Mouse (Mus musculus): ENCODE results near the gene Polr3e. TPM values are rescaled to one million over a fixed set of nuclear protein-coding genes. Genes with fewer than 3 reads are reported as not detected.

The Polr3e gene
- polyA plus RNA-seq, 2 experiments, result 25.8 to 36.3 TPM

- no peak overlapping the region for H3K4me3 ChIP-seq (replicated peaks; ENCODE audit: low read length)
- H3K36me3 ChIP-seq (ENCODE audit: control insufficient read depth, insufficient read depth, low read length), result peaks cover 92% of the 10 kb centered on the region
- no peaks in the 10 kb centered on the region for H3K27me3 ChIP-seq (ENCODE audit: control insufficient read depth, insufficient read depth, low read length)
- H3K9ac ChIP-seq (ENCODE audit: low read depth, low read length, severe bottlenecking), result no peak overlapping the region
- H3K27ac ChIP-seq (replicated peaks; ENCODE audit: low read depth, low read length), result no peak overlapping the region
- H3K4me2 ChIP-seq (replicated peaks; ENCODE audit: low read depth, low read length, severe bottlenecking), result no peak overlapping the region
- DNase-seq (ENCODE audit: low spot score) (no peak), ATAC-seq (ENCODE audit: low FRiP score, low read depth) (no peak)
- H3K4me1 ChIP-seq (ENCODE audit: control insufficient read depth, insufficient read depth, low read length), result no peaks in the 10 kb centered on the region
- H3K9me3 ChIP-seq (ENCODE audit: control insufficient read depth, low read length), result no peaks in the 10 kb centered on the region
- no peak for TF ChIP-seq POLR2A (IDR thresholded peaks at IDR 0.05; ENCODE audit: borderline replicate concordance, extremely low read depth, insufficient read depth, insufficient read length)
- WGBS, result 78% methylated on average over 4 of the region's 5 CpGs
Measured at GRCm38 (mm10) chr7:120933680-120934195, 16.2 kb downstream of the Polr3e start.

GRCm38 (mm10) chr7:120934716-120935115 lies 17.2 kb downstream of the Polr3e start:
- peak; percentile 55; the same call in 1 of the 2 replicates for ATAC-seq (ENCODE audit: low FRiP score, low read depth)
- no peak for TF ChIP-seq POLR2A (IDR thresholded peaks at IDR 0.05; ENCODE audit: borderline replicate concordance, extremely low read depth, insufficient read depth, insufficient read length)
- WGBS, result 36% methylated on average over 5 of the region's 5 CpGs

GRCm38 (mm10) chr7:120936522-120936921 lies 19.0 kb downstream of the Polr3e start:
- H3K27me3 ChIP-seq (ENCODE audit: control insufficient read depth, insufficient read depth, low read length), result no peaks in the 10 kb centered on the region
- ATAC-seq (ENCODE audit: low FRiP score, low read depth) (no peak), DNase-seq (ENCODE audit: low spot score) (no peak)
- no peak overlapping the region for H3K4me2 ChIP-seq (replicated peaks; ENCODE audit: low read depth, low read length, severe bottlenecking)
- H3K36me3 ChIP-seq (ENCODE audit: control insufficient read depth, insufficient read depth, low read length), result peaks cover 93% of the 10 kb centered on the region
- no peak overlapping the region for H3K9ac ChIP-seq (ENCODE audit: low read depth, low read length, severe bottlenecking)
- no peaks in the 10 kb centered on the region for H3K4me1 ChIP-seq (ENCODE audit: control insufficient read depth, insufficient read depth, low read length)
- no peaks in the 10 kb centered on the region for H3K9me3 ChIP-seq (ENCODE audit: control insufficient read depth, low read length)
- WGBS, result 90% methylated on average over 4 of the region's 4 CpGs
- no peak for TF ChIP-seq POLR2A (IDR thresholded peaks at IDR 0.05; ENCODE audit: borderline replicate concordance, extremely low read depth, insufficient read depth, insufficient read length)
- no peak overlapping the region for H3K4me3 ChIP-seq (replicated peaks; ENCODE audit: low read length)
- no peak overlapping the region for H3K27ac ChIP-seq (replicated peaks; ENCODE audit: low read depth, low read length)

More at GRCm38 (mm10) chr7:120934716-120935115, 17.2 kb downstream of the Polr3e start:
- Histone ChIP-seq H3K9ac (ENCODE audit: low read depth, low read length, severe bottlenecking) (no peak overlapping the region), H3K4me2 (replicated peaks; ENCODE audit: low read depth, low read length, severe bottlenecking) (no peak overlapping the region), H3K4me3 (replicated peaks; ENCODE audit: low read length) (no peak overlapping the region), H3K36me3 (ENCODE audit: control insufficient read depth, insufficient read depth, low read length) (peaks cover 92% of the 10 kb centered on the region), H3K4me1 (ENCODE audit: control insufficient read depth, insufficient read depth, low read length) (no peaks in the 10 kb centered on the region), H3K9me3 (ENCODE audit: control insufficient read depth, low read length) (no peaks in the 10 kb centered on the region), H3K27me3 (ENCODE audit: control insufficient read depth, insufficient read depth, low read length) (no peaks in the 10 kb centered on the region), H3K27ac (replicated peaks; ENCODE audit: low read depth, low read length) (no peak overlapping the region)
- DNase-seq (ENCODE audit: low spot score), result peak; percentile 64

- Histone ChIP-seq H3K4me1 (ENCODE audit: control insufficient read depth, insufficient read depth, low read length) (no peaks in the 10 kb centered on the region), H3K9me3 (ENCODE audit: control insufficient read depth, low read length) (no peaks in the 10 kb centered on the region), H3K27ac (replicated peaks; ENCODE audit: low read depth, low read length) (no peak overlapping the region), H3K9ac (ENCODE audit: low read depth, low read length, severe bottlenecking) (no peak overlapping the region), H3K36me3 (ENCODE audit: control insufficient read depth, insufficient read depth, low read length) (peaks cover 91% of the 10 kb centered on the region), H3K4me3 (replicated peaks; ENCODE audit: low read length) (no peak overlapping the region), H3K27me3 (ENCODE audit: control insufficient read depth, insufficient read depth, low read length) (no peaks in the 10 kb centered on the region), H3K4me2 (replicated peaks; ENCODE audit: low read depth, low read length, severe bottlenecking) (no peak overlapping the region)
- ATAC-seq (ENCODE audit: low FRiP score, low read depth), result no peak
- no peak for DNase-seq (ENCODE audit: low spot score)
- TF ChIP-seq POLR2A (IDR thresholded peaks at IDR 0.05; ENCODE audit: borderline replicate concordance, extremely low read depth, insufficient read depth, insufficient read length), result no peak
- 94% methylated on average over 9 of the region's 9 CpGs for WGBS
Measured at GRCm38 (mm10) chr7:120938206-120938605, 20.7 kb downstream of the Polr3e start.

- ATAC-seq (ENCODE audit: low FRiP score, low read depth), result no peak
- no peaks in the 10 kb centered on the region for H3K27me3 ChIP-seq (ENCODE audit: control insufficient read depth, insufficient read depth, low read length)
- no peak for TF ChIP-seq POLR2A (IDR thresholded peaks at IDR 0.05; ENCODE audit: borderline replicate concordance, extremely low read depth, insufficient read depth, insufficient read length)
- no peak for DNase-seq (ENCODE audit: low spot score)
- peaks cover 88% of the 10 kb centered on the region for H3K36me3 ChIP-seq (ENCODE audit: control insufficient read depth, insufficient read depth, low read length)
- WGBS, result 87% methylated on average over 12 of the region's 12 CpGs
- no peak overlapping the region for H3K4me2 ChIP-seq (replicated peaks; ENCODE audit: low read depth, low read length, severe bottlenecking)
- no peak overlapping the region for H3K4me3 ChIP-seq (replicated peaks; ENCODE audit: low read length)
- H3K4me1 ChIP-seq (ENCODE audit: control insufficient read depth, insufficient read depth, low read length), result no peaks in the 10 kb centered on the region
- H3K27ac ChIP-seq (replicated peaks; ENCODE audit: low read depth, low read length), result no peak overlapping the region
- H3K9me3 ChIP-seq (ENCODE audit: control insufficient read depth, low read length), result no peaks in the 10 kb centered on the region
- no peak overlapping the region for H3K9ac ChIP-seq (ENCODE audit: low read depth, low read length, severe bottlenecking)
Measured at GRCm38 (mm10) chr7:120940343-120940742, 22.8 kb downstream of the Polr3e start.

Data from limb, embryonic 14.5 days (tissue).